Mouse (Mus musculus) liver, embryonic 14.5 days (tissue): ENCODE measurements around the gene Scgb2b27. TPM values are rescaled to one million over a fixed set of nuclear protein-coding genes. Genes with fewer than 3 reads are reported as not detected.
"Not testable (repeated sequence)": the region's sequence is repeated elsewhere in the genome, so short reads cannot be mapped to it uniquely, and the experiment has no call there.

Source experiments
- ATAC-seq: fragments of 200-750 bp; cut with Nextera tagmentation; 2 replicates; pipeline ENCODE4 v1.8.0; 2017; ENCODE audit warnings: moderate number of reproducible peaks, mild to moderate bottlenecking, moderate library complexity; ENCODE audit not compliant: insufficient read depth
- DNase-seq, 3 experiments: peaks; one replicate each; pipeline ENCODE4 v3.0.0-alpha.2; 2012 to 2013; ENCODE audit warnings: low read depth in 3 of 3, low spot score in 3 of 3
- H3K27ac ChIP-seq: fragments of 300-500 bp; sonication (generic); 2 replicates; pipeline ENCODE4 v1.5.1; 2014; ENCODE audit warnings: moderate library complexity, mild to moderate bottlenecking, control low read depth, inconsistent platforms
- H3K27me3 ChIP-seq: fragments of 300-500 bp; sonication (generic); 2 replicates; pipeline ENCODE4 v1.6.1; 2014; ENCODE audit warnings: mild to moderate bottlenecking, low read length, moderate library complexity; ENCODE audit not compliant: control insufficient read depth, insufficient read depth
- H3K36me3 ChIP-seq: fragments of 300-500 bp; sonication (generic); replicated peaks from 2 replicates; pipeline ENCODE4 v1.6.1; 2014; ENCODE audit warnings: low read depth; ENCODE audit not compliant: control insufficient read depth, insufficient read depth
- H3K4me1 ChIP-seq, 2 experiments: fragments of 200-500 bp in 1 of 2; fragments of 300-500 bp in 1 of 2; sonication (generic) in 1 of 2; replicated peaks; 2 replicates each; pipeline ENCODE4 v1.6.1; 2012 to 2014; ENCODE audit warnings: antibody characterized with exemption in 1 of 2, inconsistent platforms in 1 of 2, low read length in 1 of 2; ENCODE audit not compliant: control insufficient read depth in 2 of 2, insufficient read depth in 2 of 2
- H3K4me2 ChIP-seq: fragments of 300-500 bp; sonication (generic); 2 replicates; pipeline ENCODE4 v1.6.1; 2014; ENCODE audit warnings: low read depth, mild to moderate bottlenecking, control low read depth, moderate library complexity
- H3K4me3 ChIP-seq, 2 experiments: fragments of 200-500 bp in 1 of 2; fragments of 300-500 bp in 1 of 2; sonication (generic) in 1 of 2; 2 replicates each; pipeline ENCODE4 v1.5.1; 2012 to 2014; ENCODE audit warnings: low read depth in 2 of 2, low read length in 2 of 2, mild to moderate bottlenecking in 2 of 2, control low read depth in 1 of 2, inconsistent platforms in 1 of 2, moderate library complexity in 1 of 2; ENCODE audit not compliant: insufficient read depth in 1 of 2
- H3K9ac ChIP-seq: fragments of 300-500 bp; sonication (generic); replicated peaks from 2 replicates; pipeline ENCODE4 v1.6.1; 2014; ENCODE audit warnings: mild to moderate bottlenecking, control low read depth, moderate library complexity
- H3K9me3 ChIP-seq: fragments of 300-500 bp; sonication (generic); 2 replicates; pipeline ENCODE4 v1.6.1; 2016; ENCODE audit warnings: low read length, mixed read lengths; ENCODE audit not compliant: control insufficient read depth
- CTCF ChIP-seq: IDR thresholded peaks from 2 replicates; pipeline ENCODE4 v1.5.1; 2016; ENCODE audit warnings: antibody characterized with exemption, low read depth, control low read depth
- EP300 ChIP-seq: IDR thresholded peaks from 2 replicates; pipeline ENCODE4 v1.6.1; 2016; ENCODE audit warnings: antibody characterized with exemption, low read depth
- WGBS: fragments of 180-500 bp; shearing (Covaris S2); extraction: QIAGEN DNeasy Blood & Tissue Kit; methylation state at CpG from one replicate; pipeline ENCODE4 v1.1.7; 2014; ENCODE audit not compliant: insufficient replicate concordance; 5-methylcytosine and 5-hydroxymethylcytosine counted together
- polyA plus RNA-seq, 2 experiments: library from polyadenylated mRNA; depleted of rRNA in 1 of 2; stranded (reverse) in 1 of 2; unstranded in 1 of 2; fragments of >200 nt; fragmentation: Nextera tagmentation in 1 of 2; extraction: Ambion mirVana in 1 of 2; gene quantifications; 2 replicates each; pipeline versions ENCODE4 v1.2.1 to v1.2.3; 2012 to 2014

Scgb2b27 gene
- not detected in 2 replicates for polyA plus RNA-seq (2012; rRNA removed)
- not detected in 2 replicates for polyA plus RNA-seq (2014; fragmentation: Nextera tagmentation; extraction: Ambion mirVana)

DNA sequence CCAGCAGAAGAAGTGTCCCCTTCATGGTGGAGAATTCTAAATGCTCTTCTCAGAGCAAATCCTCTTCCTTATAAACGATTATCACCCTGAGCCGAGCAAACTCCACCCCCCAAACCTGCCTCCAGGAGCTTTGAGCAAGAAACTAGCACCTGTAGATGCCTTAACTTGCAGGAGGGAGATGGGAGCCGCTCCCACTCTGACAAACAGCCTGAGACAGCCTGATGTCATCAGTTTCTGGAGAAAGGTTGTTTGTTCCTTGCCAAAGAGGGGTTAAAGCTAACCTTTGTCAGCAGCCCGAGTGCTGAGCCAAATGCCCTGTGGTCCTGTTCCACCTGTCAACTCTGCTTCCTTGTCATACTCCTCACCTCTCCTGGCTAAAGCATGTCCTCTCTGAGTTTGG lies at the start of gene Scgb2b27:
Scgb2b27 (minus strand) TSS at position 101 of the 400 bp plus-strand sequence.
- TF ChIP-seq EP300: no peak
- DNase-seq (no peak), ATAC-seq (no peak)
- Histone ChIP-seq H3K27me3 (no peaks in the 10 kb centered on the region), H3K9me3 (no peaks in the 10 kb centered on the region), H3K27ac (no peak within 1 kb of the TSS), H3K4me2 (no peak within 1 kb of the TSS), H3K9ac (no peak within 1 kb of the TSS), H3K4me1 (no peaks in the 10 kb centered on the region), H3K36me3 (no peaks in the 10 kb centered on the region), H3K4me3 (no peak within 1 kb of the TSS)
- 44% methylated on average over 4 of the region's 4 CpGs for WGBS

DNA sequence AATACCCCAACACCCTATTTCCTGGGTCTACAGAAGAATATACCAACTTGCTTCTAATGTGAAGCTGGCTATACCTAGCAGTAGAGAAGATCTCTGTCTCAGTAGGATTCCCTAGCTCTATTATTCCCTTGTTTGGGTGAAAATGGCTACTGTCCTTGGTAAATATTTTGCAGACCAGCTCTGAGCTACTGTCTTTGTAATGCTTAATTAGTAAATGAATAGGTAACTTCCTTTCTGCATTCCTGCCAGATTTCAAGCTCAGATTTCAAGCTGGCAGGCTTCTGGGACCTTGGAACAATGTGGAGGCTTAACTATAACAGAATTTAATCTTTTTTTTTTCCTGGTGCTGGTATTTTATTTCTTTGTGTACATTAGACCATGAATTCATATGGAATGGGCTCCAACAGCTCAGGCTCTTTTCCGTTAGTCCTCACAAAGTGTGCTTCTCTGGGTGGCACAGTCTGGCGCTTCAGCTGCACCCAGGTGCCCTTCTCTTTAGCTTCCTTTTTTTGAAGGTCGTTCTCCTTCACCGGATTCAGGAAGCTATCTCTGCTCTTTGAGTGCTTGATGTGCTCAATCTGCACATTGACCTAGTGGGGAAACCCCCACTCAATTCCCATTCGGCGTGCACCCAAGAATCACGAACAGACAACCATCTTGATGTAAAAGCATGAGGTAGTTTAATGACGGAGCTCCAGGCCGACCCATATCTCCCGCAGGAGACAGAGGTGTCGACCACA lies 22.5 kb upstream of the Scgb2b27 start:
- H3K9me3 ChIP-seq, H3K27ac ChIP-seq, H3K36me3 ChIP-seq, DNase-seq, H3K27me3 ChIP-seq, H3K4me3 ChIP-seq, H3K4me1 ChIP-seq, H3K4me2 ChIP-seq, H3K9ac ChIP-seq, ATAC-seq: not testable (repeated sequence)
- 69% methylated on average over 11 of the region's 11 CpGs for WGBS

DNA sequence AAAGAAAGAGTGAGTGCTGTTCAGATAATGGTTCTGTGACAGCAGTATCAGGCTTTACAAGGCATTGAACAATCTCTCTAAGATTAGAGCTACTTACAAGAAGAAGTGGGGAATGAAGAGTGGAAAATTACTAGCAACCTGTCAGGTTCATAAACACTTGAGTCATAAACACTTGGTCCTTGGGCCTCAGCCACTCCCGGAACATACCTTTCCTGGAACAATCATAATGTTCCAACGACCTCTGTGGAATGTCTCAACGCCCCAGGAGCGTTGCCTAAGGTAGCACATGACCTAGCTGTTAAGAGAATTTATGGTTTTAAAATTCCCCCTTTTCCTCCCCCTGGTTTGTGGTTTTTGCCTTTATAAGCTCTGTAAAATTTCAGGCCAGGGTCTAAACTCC lies 20.8 kb upstream of the Scgb2b27 start:
- H3K36me3 ChIP-seq, ATAC-seq, H3K4me1 ChIP-seq, H3K4me2 ChIP-seq, H3K9me3 ChIP-seq, H3K27ac ChIP-seq, H3K4me3 ChIP-seq, H3K9ac ChIP-seq, H3K27me3 ChIP-seq, DNase-seq: not testable (repeated sequence)
- WGBS: 38% methylated on average over 2 of the region's 4 CpGs

DNA sequence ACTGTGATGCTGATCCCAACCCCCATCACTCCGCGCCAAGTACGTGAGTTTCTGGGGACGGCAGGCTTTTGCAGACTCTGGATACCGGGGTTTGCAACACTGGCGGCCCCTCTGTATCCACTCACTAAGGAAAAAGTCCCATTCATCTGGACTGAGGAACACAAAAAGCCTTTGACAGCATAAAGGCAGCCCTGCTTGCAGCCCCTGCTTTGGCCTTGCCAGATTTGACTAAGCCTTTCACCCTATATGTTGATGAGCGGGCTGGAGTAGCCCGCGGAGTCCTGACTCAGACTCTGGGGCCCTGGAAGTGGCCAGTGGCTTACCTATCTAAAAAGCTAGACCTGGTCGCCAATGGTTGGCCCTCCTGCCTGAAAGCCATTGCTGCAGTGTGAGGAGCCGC lies 16.3 kb upstream of the Scgb2b27 start:
- Histone ChIP-seq H3K36me3 (no peaks in the 10 kb centered on the region), H3K27me3 (no peaks in the 10 kb centered on the region), H3K4me1 (no peaks in the 10 kb centered on the region), H3K4me2 (no peak overlapping the region), H3K27ac (no peak overlapping the region), H3K9ac (no peak overlapping the region), H3K4me3 (no peak overlapping the region), H3K9me3 (no peaks in the 10 kb centered on the region)
- 77% methylated on average over 11 of the region's 11 CpGs for WGBS
- DNase-seq: no peak
- ATAC-seq: no peak
- TF ChIP-seq CTCF (no peak), EP300 (no peak)

DNA sequence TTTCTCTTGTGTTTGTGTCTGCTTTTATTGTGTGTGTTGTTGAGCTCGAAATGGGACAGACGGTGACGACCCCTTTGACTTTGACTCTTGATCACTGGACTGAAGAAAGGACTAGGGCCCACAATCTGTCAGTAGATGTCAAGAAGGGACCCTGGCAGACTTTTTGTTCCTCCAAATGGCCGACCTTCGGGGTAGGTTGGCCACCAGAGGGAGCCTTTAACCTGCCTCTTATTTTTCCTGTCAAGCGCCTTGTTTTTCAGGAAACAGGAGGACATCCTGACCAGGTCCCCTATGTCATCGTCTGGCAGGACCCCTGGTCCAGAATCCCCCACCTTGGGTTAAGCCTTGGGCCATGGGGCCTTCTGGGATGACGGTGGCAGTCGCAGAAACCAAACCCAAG lies 13.5 kb upstream of the Scgb2b27 start:
- not testable (repeated sequence) for H3K27ac ChIP-seq, H3K9ac ChIP-seq, H3K27me3 ChIP-seq, H3K4me2 ChIP-seq, DNase-seq, H3K4me3 ChIP-seq, ATAC-seq, H3K4me1 ChIP-seq, H3K9me3 ChIP-seq, H3K36me3 ChIP-seq
- 60% methylated on average over 9 of the region's 9 CpGs for WGBS
